Mouse (Mus musculus) forebrain, postnatal 0 days (tissue): Measurements from ENCODE around the gene Tbc1d16. TPM values are rescaled to one million over a fixed set of nuclear protein-coding genes. Genes with fewer than 3 reads are reported as not detected.

ENCODE experiments used
- ATAC-seq: fragments of 200-750 bp; cut with Nextera tagmentation; 2 replicates; pipeline ENCODE4 v1.8.0; 2017; ENCODE audit warnings: mild to moderate bottlenecking, moderate library complexity
- DNase-seq: peaks from one replicate; pipeline ENCODE4 v3.0.0-alpha.2; 2015
- H3K27ac ChIP-seq: fragments of 300-500 bp; sonication (generic); 2 replicates; pipeline ENCODE4 v1.5.1; 2014; ENCODE audit warnings: low read depth, mild to moderate bottlenecking, antibody characterized with exemption, low read length, moderate library complexity, mixed read lengths
- H3K27me3 ChIP-seq: fragments of 300-500 bp; sonication (generic); 2 replicates; pipeline ENCODE4 v1.6.1; 2014; ENCODE audit warnings: mild to moderate bottlenecking, low read length, mixed read lengths; ENCODE audit not compliant: insufficient read depth
- H3K36me3 ChIP-seq: fragments of 300-500 bp; sonication (generic); 2 replicates; pipeline ENCODE4 v1.6.1; 2014; ENCODE audit warnings: mild to moderate bottlenecking, moderate library complexity; ENCODE audit not compliant: insufficient read depth
- H3K4me1 ChIP-seq: fragments of 300-500 bp; sonication (generic); 2 replicates; pipeline ENCODE4 v1.6.1; 2014; ENCODE audit warnings: antibody characterized with exemption; ENCODE audit not compliant: insufficient read depth
- H3K4me2 ChIP-seq: fragments of 300-500 bp; sonication (generic); 2 replicates; pipeline ENCODE4 v1.6.1; 2014; ENCODE audit warnings: low read depth, mild to moderate bottlenecking, moderate library complexity
- H3K4me3 ChIP-seq: fragments of 300-500 bp; sonication (generic); 2 replicates; pipeline ENCODE4 v1.5.1; 2014; ENCODE audit warnings: low read depth, low read length, mixed read lengths
- H3K9ac ChIP-seq: fragments of 300-500 bp; sonication (generic); 2 replicates; pipeline ENCODE4 v1.6.1; 2014; ENCODE audit warnings: mild to moderate bottlenecking
- H3K9me3 ChIP-seq: fragments of 300-500 bp; sonication (generic); 2 replicates; pipeline ENCODE4 v1.6.1; 2016; ENCODE audit warnings: low read length
- CTCF ChIP-seq: sonication (generic); IDR thresholded peaks from 2 replicates; pipeline ENCODE4 v1.5.1; 2016; ENCODE audit warnings: antibody characterized with exemption, control low read depth, low read depth
- WGBS: fragments of 180-500 bp; shearing (Covaris S2); extraction: QIAGEN DNeasy Blood & Tissue Kit; methylation state at CpG from one replicate; pipeline ENCODE4 v1.1.7; 2014; 5-methylcytosine and 5-hydroxymethylcytosine counted together
- polyA plus RNA-seq: library from polyadenylated mRNA; unstranded; fragments of >200 nt; fragmentation: Nextera tagmentation; extraction: Ambion mirVana; gene quantifications from 2 replicates; pipeline ENCODE4 v1.2.1, GENCODE M21; 2015
- total RNA-seq: library from RNA; depleted of rRNA; stranded (reverse); fragments of >200 nt; gene quantifications from 2 replicates; pipeline ENCODE4 v1.2.3, GENCODE M21; 2014

Gene Tbc1d16
- total and polyA plus RNA-seq, 2 experiments from 2014 or later, result 60.4 to 153 TPM

DNA sequence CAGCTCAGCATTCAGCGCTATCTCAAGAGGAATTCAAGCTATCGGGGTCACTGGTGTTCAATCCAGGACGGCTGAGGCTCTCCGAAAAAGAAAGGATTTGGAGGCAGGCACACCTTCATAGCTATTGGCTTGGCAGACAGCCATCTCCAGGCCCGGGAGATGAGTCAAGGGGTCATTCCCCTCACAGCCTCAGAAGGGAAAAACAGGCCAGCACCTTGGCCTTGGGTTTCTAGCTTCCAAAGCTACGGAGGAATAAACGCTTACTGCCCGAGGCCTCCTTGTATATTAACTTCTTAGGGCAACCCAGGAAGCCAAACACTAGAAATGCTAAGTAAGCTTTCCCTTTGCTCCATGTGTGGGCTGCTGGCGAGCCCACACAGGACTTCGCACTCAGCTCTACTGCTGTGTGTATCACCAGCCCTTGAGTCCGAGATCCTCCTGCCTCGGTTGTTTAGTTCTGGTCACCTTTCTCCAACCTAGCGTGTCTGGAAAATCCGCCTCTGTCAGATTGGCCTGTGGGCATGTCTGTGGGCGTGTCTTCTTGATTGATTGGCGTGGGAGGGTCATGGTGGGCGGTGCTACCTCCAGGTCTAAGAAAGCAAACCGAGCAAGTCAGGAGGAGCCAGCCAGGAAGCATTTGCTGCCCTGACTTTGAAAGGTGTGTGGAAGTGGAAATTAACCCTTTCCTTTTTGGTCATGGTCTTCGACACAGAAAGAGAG lies 15.0 kb downstream of the Tbc1d16 start:
- H3K27me3 ChIP-seq, result no peaks in the 10 kb centered on the region
- DNase-seq (no peak), ATAC-seq (no peak)
- no peak overlapping the region for H3K4me3 ChIP-seq
- H3K4me1 ChIP-seq, result peaks cover 14% of the 10 kb centered on the region
- peaks cover 10% of the 10 kb centered on the region; the same call in 1 of the 2 replicates for H3K36me3 ChIP-seq
- no peak overlapping the region for H3K9ac ChIP-seq
- WGBS, result 55% methylated on average over 19 of the region's 19 CpGs
- H3K9me3 ChIP-seq, result no peaks in the 10 kb centered on the region
- no peak overlapping the region for H3K27ac ChIP-seq
- no peak overlapping the region for H3K4me2 ChIP-seq
- TF ChIP-seq CTCF, result no peak

DNA sequence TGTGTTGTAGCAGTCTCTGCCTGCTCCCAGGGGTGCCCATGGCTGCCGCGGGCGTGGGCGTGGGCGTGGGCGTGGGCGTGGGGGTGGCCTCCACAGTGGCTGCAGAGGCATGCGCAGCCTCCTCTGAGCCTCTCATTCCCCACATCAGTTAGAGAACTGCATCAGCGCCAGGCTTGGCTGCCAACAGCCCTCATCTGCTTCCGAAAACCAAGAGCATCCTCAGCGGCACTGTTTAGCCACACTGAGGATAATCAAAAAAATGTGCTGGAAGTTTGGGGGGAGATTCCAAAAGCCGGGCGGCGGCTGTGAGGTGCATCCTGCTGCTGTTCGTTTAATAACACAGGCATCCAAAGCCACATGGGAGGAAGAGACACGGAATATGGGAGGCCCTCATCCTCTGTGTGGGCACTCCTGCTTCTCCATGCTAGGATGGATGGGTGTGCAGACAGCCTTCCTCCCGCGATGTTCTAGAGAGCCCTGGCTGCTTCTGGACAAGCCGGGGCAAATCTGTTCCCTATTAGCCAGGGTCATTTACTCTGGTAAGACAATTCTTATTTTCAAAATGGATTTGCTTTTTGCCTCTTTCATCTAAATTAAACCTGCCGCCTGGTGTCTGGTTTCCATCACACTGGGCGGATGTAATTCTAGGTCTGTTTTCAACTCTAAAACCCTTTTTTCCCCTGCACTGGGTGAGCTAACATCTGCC lies 16.5 kb downstream of the Tbc1d16 start:
- H3K4me3 ChIP-seq, result no peak overlapping the region
- WGBS, result 78% methylated on average over 21 of the region's 21 CpGs
- DNase-seq (no peak), ATAC-seq (no peak)
- H3K9ac ChIP-seq, result no peak overlapping the region
- H3K4me2 ChIP-seq, result no peak overlapping the region
- no peak overlapping the region for H3K27ac ChIP-seq
- H3K27me3 ChIP-seq, result no peaks in the 10 kb centered on the region
- peaks cover 14% of the 10 kb centered on the region for H3K4me1 ChIP-seq
- peaks cover 25% of the 10 kb centered on the region for H3K36me3 ChIP-seq
- H3K9me3 ChIP-seq, result no peaks in the 10 kb centered on the region
- no peak for TF ChIP-seq CTCF

DNA sequence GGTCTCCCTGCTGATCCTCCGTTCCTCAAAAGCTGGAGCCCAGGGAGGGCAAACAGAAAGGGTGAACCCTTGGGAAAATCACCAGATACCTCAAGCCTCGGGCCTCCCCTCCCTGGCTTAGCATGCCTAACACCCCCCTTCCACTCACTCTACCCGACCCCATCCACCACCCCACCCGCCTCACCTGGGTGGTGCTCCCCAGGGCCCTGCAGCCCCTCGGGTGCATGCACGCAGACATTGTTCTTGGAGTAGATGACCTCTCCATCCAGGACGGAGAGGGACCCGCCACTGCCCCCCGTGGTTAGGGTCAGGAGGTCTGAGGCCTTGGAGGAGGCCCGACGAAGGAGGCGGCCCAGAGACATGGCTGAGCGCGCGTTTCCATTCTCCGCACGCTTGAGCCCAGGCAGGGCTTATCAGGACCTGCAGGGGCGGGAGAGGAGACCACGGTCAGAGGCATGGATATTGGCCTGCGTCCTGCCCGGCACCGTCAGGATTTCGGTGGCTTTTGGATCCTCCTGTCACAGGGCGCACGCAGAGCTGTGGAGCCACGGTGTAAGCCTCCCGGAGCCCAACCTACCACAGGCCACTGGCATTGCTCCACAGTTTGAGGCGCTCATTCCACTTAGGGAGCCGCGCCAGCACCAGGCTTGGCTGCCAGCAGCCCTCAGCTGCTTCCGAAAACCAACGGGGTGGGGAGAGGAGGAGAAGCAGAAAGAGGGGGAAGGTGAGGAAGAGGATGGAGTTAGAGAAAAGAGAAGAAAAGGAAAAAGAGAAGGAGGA lies 17.8 kb downstream of the Tbc1d16 start:
- DNase-seq (peak; percentile 83), ATAC-seq (0 out of 2 replicates have a peak, but pooled peaks have one; percentile 17)
- Histone ChIP-seq H3K4me2 (peak overlapping the region; percentile 27; the same call in 1 of the 2 replicates), H3K27ac (no peak overlapping the region), H3K27me3 (no peaks in the 10 kb centered on the region), H3K4me3 (no peak overlapping the region), H3K36me3 (peaks cover 27% of the 10 kb centered on the region), H3K4me1 (peaks cover 13% of the 10 kb centered on the region), H3K9ac (peak overlapping the region; percentile 10; the same call in 1 of the 2 replicates), H3K9me3 (no peaks in the 10 kb centered on the region)
- WGBS, result 51% methylated on average over 32 of the region's 32 CpGs
- no peak for TF ChIP-seq CTCF

DNA sequence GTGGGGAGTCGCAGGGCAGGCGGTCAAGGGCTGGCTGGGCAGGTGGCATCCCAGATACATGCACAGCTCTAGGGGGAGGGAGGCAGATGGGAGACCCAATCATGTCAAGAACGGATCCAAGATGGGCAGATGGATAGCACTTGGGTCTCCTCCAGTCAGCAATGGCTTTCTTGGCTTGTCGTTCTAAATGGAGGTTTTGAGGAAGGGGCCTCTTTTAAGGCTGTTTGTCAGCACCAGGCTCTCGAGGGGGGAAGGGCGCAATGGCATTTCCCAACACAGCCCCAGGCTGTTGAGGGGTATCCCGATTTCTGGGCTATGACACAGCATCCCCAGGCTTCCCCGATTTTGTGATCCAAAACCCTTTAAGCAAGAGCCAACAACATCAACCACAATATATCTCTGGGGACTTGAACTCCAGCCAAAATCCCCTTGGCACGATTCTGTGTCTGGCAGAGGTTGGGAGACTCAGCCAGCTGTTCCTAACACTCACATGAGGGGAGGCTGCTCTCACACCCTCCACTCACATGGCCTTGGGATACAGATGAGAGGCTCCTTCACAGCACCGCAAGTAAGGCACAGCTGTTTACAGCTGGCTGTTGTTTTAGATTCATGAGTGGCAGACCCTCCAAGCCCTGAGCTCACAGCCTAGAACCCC lies 18.8 kb downstream of the Tbc1d16 start:
- H3K9me3 ChIP-seq, result no peaks in the 10 kb centered on the region
- no peak overlapping the region for H3K9ac ChIP-seq
- H3K27me3 ChIP-seq, result no peaks in the 10 kb centered on the region
- peaks cover 6% of the 10 kb centered on the region for H3K4me1 ChIP-seq
- peaks cover 31% of the 10 kb centered on the region for H3K36me3 ChIP-seq
- no peak overlapping the region for H3K4me2 ChIP-seq
- ATAC-seq (peak; percentile 69), DNase-seq (peak; percentile 86)
- WGBS, result 39% methylated on average over 10 of the region's 10 CpGs
- H3K27ac ChIP-seq, result peak overlapping the region; percentile 48; the same call in 1 of the 2 replicates
- TF ChIP-seq CTCF, result no peak
- no peak overlapping the region for H3K4me3 ChIP-seq

DNA sequence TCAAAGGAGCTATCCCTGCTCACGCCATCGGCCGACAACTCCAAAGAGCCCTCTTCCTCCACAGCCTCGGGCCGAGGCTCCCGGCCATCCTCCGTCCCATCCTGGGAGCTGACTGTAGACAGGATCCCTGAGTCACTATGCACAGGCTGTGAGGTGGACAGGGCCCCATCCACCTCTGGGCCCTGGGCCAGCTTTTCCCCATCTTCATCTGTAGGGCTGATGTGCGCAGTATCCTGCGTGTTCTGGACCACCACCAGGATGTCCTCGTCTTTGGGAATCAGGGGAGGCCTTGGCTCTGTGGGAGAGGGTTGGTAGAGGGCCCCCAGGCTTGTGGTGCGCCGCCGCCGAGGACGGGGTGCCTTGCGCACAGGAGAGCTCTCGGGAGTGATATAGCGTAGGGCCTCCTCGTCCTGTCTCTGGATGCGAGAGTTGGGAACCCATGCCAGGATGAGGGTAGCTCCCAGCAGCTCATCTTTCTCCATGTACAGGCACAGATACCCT lies 19.4 kb downstream of the Tbc1d16 start:
- no peak for ATAC-seq
- H3K27ac ChIP-seq, result no peak overlapping the region

DNA sequence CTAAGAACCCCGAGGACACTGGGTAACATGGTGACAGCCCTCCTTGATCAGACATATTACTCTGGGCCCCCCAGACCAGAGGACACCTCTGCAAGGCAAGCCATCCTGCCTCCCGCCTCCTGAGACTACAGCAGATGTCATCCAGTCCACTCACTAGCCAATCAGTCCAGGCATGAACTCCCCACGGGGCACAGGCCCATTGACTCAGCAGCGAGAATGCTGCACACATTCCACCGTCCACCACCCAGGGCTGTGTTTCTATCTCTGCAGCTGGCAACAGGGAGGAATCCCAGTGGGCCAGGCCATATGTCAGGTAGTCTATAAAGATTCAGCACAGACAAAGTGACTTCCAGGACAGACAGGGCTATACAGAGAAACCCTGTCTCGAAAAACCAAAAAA lies 20.3 kb downstream of the Tbc1d16 start:
- Histone ChIP-seq H3K9ac (no peak overlapping the region), H3K36me3 (peaks cover 31% of the 10 kb centered on the region), H3K4me3 (no peak overlapping the region), H3K9me3 (no peaks in the 10 kb centered on the region), H3K4me1 (peaks cover 6% of the 10 kb centered on the region), H3K27ac (no peak overlapping the region), H3K4me2 (no peak overlapping the region), H3K27me3 (no peaks in the 10 kb centered on the region)
- TF ChIP-seq CTCF, result no peak
- 85% methylated on average over 6 of the region's 6 CpGs for WGBS
- DNase-seq (no peak), ATAC-seq (no peak)

More for the DNA sequence above, 19.4 kb downstream of the Tbc1d16 start:
- TF ChIP-seq CTCF, result 0 out of 2 replicates have a peak, but pooled peaks have one; percentile 2
- H3K27me3 ChIP-seq, result no peaks in the 10 kb centered on the region
- H3K9ac ChIP-seq, result no peak overlapping the region
- DNase-seq, result no peak
- peaks cover 31% of the 10 kb centered on the region for H3K36me3 ChIP-seq
- no peak overlapping the region for H3K4me2 ChIP-seq
- 84% methylated on average over 20 of the region's 20 CpGs for WGBS
- H3K9me3 ChIP-seq, result no peaks in the 10 kb centered on the region
- H3K4me1 ChIP-seq, result peaks cover 6% of the 10 kb centered on the region
- no peak overlapping the region for H3K4me3 ChIP-seq
